Mouse (Mus musculus) forelimb bud, embryonic 11.5 days (tissue): ENCODE data around the gene Gins2.

ENCODE experiments used
- DNase-seq: peaks from one replicate; pipeline ENCODE4 v3.0.0-alpha.2; 2012; ENCODE audit warnings: low read depth, low spot score

Gins2 gene

DNA sequence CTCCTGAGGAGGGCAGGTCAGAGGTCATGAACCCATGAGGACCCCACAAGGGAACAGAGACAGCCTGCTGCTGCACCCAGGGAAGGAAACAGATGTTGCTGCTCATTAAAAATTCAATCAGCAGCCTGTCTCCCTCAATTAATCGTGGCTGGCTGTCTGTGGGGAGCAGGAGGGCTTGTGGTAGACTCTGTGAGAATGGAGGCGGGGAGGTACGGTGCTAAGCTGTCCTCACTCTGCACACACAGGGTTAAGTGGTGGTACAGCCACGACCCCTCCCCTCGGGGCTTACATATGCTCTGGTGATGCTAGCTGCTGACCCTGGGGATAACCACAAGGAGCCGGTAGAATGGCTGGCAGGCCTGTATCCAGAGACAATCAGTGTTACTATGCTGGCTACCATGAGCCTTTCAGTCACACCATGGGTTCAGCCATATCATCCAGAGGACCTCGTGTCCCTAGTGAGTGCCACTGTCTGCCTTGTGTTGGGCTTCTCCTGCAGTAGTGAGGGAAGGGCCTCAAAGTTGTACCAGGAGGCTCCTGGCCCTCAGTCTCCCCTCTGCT, 23.9 kb downstream of the Gins2 start:
- peak; percentile 52 for DNase-seq

DNA sequence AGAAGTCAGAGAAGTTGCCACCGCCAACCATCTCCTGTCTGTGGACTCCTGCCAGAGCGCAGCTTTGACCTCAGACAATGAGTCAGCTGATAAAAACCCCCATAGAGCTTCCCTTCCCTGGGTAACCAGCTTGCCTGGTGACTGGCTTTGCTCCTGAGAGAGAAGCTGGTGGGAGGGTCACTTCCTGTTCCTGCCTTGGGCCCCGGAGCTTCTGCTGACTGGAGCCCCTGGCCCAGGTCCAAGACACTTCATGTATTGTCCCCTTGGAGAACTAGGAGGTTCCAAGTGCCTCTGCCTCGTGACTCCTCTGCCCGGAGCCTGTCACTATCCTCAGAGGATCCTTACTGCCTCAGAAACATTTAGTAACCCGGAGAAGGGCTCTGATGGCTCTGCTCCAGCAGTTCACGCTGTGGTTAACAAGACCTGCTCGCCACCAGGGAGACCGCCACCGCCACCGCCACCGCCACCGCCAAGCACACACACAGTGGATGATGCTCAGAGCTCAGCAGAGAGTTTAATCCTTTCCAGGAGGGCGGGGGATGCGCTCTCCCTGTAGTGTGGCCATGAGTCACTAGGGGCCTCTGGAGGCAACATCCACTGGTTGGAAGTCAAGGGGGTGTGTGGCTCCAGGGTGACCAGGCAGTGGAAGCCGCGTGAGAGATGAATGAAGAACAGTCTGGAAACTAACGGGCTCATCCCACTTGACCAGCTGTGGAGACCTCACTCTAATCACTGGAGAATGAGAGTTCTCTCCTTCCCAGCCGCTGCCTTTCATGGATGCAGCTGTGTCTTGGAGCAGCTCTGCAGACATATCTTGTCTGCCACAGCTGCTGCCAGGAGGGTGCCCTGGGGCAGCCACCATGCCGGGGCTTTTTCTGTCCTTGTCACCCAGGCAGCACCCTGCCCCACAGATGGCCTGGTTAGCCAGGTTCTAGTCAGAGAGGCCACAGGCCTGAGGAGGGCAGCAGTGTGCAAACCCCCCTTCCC, 25.0 kb downstream of the Gins2 start:
- DNase-seq: no peak

DNA sequence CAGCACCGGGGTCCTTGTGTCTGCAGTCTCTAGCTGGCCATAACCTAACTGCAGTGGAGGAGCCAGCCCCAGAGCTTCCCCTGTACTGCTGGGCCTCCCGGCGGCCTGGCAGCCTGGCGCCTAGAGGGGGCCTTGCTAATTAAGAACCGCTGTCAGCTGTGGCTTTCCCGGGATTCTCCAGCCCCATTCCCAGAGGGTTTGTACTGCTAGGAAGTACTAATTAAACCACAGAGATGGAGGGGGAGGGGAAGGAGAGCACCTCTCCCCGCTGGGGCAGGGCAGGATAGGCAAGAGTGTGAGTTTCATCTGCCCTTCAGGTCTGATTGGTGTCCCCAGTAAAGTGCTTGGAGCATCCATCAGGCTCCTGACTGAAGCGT, 25.8 kb downstream of the Gins2 start:
- peak; percentile 61 for DNase-seq

DNA sequence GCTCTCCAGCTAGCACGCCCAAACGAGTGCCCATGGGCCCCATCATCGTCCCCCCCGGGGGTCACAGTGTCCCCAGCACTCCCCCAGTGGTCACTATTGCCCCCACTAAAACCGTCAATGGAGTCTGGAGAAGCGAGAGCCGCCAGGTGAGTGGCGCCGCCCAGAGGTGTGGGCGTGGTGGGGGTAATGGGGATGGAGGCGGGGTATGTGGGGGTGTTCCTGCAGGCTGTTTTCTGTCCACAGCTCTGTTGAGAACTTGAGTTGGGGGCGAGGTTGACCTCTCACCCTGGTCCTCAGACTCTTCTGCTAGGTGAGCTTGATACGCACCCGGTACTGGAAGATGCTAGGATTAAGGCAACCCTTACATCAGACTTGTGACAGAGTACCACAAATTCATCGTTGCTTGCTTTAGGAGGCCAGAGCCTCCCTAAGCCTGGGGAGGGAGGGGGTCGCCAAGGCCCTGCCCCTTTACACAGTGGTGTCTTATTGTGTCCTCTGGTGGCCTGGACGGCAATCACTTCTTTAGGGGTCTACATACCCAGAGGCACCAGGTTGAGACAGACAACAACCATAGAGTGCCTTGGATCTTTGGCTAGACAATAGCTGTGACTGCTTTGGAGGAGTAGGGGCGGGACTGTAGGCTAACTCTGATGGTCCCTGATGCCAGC, 26.3 kb downstream of the Gins2 start:
- DNase-seq: no peak

DNA sequence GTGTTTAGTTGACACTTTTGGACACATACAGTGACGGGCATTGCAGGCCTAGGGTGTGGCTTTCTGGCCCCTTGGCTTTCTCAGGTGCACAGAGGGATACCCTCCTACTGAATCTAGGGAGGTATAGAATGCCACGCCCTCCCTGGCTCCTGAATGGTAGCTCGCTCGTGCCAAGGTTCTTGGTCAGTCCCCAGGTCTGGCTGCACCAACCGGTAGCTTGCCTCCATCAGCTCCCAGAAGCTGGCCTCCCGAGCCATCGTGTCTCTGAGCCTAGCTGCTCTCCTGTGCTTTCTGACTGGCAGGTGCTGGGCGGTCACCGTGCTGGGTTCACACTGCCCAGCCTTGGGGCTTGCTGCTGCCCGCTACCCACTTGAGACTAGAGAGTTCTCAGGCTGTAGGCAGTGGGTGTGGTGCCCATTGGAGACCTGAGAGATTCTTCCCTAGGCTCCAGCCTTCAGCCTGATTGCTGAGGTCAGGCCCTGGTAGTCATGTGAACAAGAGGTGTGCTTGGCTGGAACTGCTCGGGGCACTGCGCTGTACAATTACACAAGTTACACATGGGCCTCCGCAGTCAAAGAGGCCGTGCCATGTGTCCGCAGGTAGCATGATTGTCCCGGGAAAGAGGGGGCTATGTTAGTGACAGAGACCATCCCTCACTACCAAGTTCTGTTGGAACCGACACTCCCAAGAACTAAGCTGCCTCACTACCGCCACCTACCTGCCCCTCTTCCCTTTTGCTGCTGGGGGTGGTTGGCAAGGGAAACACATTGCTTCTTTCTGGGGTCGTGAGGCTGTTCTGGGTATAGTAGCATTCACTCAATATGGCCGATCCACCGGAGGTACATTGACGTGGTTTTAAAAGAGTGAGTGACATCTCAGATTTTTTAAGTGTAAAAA, 27.3 kb downstream of the Gins2 start:
- no peak for DNase-seq

DNA sequence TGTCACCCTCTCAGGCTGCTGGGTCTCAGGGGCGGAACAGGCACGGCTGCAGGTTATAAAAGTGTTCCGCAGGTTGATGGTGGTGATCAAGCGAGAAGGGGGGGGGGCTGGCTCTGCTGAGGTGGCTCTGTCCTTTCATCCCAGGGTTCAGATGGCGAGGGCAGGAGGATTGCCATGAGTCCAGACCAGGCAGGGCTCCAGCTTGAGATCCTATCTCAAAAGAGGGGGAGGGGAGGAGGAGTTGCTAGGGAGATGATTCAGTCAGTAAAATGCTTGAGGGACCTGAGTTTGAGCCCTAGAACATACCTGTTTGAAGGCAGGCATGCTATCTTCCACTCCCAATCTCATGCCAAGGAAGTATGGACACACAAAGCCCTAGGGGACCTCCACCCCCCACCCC, 28.6 kb downstream of the Gins2 start:
- DNase-seq: no peak

DNA sequence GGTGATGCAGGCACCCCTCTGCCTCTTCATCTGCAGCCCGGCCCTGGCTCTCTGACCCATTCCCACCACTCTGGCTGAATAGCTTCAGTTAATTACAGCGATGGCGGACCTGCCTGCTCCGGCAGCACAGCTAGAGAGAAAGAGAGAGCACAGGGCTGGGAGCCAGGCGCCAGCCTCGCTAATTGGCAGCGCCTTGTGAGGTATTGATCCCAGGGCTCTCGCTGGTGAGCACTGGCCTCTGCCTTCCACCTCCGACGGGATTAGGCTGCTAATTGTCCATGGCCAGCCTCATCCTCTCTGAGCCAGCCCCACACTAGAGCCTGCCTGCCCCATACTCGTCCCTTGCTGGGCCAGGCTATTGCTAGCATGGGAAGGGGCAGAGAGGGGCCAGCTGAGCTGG, 29.4 kb downstream of the Gins2 start:
- DNase-seq: no peak

DNA sequence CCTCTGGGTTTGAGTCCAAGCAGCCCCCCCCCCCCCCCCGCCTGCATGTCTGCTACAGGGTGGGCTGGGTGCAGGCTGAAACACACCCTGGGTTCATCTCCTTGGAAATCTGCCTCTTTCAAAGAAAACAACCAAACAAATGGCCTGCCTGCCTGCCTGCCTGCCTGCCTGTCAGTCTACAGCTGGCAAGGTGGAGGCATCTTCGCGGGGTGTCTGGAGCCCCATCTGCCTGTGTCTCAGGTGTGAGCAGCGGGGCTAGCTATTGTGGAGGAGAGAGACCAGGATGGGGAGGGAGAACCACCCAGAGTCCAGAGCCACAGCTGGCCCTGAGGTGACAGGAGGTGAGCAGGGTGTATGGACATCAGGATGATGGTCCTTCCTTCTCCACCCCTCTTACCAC, 30.9 kb downstream of the Gins2 start:
- DNase-seq: no peak

DNA sequence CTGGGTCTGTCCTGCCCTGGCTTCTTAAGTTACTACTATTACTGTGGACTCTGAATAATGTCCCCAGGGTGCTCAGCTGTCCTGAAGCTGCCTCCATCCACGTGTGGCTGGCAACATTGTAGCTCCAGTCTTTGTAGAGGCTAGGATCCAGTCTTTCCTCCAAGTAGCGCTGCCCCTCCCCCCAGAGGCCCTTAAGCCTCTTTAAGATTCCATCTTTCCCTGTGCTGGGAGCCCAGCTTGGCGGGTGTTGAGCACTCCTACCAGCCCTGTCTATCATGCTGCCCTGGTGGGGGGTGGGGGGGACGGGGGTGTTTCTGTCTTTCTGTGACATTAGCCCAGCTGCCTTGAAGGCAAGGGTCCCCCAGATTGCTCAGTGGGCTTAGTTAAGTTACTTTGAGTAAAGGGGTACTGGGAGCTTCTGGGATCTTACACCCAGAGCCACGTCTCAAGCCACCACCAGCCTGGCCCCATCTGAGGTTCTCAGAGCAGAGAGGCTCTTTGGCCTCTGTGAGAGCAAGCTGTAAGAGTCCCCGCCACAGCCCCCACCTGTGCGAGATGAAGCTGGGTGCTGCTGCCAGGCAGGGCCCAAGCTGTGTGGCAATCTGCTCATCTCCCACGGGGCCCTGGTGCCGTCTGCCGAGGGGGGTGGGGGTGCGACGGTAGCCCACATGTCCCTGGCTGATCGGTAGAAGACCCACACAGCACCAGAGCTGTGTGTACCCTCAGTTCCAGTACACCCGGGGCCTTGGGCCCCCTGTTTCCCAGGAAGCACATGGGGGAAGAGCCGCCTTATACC, 31.7 kb downstream of the Gins2 start:
- DNase-seq: no peak

DNA sequence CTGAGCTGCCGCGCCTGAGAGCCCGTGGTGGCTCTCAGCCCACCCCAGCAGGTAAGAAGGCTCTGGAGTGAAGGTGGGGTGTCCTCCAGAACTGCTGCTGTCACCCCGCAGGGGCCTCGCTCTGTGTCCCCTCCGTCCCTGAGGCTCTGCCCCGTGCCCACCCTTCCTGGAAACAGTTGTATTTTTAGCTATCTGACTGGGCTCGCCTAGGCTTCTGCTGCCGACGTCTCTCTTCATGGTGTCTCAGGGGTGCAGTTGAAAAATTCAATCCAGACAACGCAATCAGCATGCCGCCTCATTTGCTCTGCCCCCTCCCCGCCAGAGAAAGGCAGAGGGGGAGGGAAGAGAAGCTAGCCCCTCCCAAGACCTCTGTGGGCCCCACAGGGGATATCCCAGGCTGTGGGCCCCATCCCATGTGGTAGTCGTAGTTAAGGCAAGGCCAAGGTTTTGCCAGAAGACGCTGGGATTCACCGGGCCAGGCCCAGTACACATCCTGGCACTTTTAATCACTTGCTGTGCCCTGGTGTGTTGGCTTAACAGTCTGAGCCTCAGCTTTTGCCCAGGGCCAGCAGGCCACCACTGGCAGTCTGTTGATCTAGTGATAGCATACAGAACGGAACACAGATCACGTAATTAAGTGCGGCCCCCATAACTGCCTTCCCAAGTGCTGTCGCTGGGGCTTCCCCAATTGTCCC, 32.8 kb downstream of the Gins2 start:
- no peak for DNase-seq

DNA sequence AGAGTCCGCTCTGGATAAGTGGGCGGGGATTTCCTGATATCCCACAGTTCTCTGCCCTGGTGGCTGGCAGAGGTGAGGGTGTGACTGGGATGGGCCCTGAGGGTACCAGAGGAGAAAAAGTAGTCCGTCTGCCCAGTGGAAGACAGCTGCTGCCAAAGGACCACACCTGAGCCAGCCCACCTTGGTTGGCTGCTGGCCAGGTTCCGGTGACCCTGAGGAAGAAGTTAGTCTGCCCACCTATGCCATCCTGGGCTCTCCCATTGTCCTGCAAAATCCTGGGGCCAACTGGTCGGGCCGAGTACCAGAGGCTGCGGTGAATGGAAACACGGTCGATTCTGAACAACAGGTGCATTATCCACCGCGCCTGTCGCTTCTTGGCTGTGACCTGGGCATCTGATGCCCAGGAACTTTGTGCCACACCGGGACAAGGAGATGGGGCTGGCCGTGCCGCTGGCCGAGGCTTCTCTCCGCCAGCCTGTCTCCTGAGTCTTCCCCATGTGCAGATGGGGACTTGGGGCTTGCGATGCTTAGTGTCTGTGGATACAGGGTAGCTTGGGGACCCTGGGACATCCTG, 34.6 kb downstream of the Gins2 start:
- DNase-seq: no peak

DNA sequence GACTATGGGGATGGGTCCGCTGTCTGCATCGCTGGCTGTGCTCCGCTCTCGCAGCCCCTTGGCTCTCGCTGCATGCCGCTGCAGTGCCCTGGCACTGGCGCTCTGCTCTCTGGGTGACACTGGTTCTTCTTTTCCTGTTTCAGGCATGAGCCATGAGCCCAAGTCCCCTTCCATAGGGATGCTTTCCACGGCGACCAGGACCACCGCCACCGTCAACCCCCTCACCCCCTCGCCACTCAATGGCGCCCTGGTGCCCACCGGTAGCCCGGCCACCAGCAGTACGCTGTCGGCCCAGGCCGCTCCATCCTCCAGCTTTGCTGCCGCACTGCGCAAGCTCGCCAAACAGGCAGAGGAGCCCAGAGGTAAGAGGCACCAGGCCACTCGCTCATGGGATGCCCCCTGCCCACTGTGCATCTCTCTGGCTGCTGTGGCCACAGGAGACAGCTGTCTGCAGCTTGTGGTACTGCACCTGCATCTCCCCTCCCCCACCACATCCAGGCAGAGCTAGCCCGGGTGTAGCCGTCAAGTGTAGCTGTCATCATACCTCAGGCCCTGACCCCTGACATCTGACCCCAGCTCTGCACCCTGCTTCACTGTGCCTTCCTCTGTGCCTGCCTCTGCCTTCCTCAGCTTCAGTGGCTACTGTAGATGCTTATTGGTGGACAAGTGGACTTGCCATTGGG, 35.5 kb downstream of the Gins2 start:
- no peak for DNase-seq

DNA sequence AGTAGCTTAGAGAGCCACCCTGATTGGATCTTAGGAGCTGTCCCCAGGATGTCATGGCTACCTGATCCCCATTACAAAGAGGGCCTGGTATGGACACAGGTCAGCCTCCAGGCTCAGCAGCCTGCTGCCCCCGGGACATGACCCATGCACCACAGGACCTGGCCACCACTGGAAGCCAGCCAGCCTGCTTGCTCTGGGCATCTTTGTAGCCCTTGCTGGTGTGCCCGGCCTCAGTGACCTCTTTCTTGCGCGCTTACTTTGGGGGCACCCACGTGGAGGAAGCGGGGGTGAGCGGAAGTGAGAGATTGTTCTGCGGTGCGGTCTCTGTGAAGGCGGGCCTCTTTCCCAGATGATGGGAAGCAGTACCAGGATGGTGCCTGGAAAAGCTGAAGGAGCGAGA, 36.6 kb downstream of the Gins2 start:
- DNase-seq: no peak

DNA sequence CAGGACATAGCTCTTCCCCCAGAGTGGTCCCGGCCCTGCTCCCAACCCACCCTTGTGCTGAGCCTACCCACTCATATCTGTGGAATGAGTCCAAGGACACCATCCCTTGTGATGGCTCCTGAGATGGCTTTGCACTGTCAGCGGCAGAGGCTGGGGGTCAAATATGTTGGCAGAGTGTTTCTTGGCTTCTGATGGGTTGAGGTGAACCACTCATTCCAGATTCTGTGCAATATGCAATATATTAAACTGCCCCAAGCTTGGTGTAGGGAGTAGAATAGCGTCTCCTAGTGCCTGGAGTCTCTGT, 37.5 kb downstream of the Gins2 start:
- DNase-seq: no peak

DNA sequence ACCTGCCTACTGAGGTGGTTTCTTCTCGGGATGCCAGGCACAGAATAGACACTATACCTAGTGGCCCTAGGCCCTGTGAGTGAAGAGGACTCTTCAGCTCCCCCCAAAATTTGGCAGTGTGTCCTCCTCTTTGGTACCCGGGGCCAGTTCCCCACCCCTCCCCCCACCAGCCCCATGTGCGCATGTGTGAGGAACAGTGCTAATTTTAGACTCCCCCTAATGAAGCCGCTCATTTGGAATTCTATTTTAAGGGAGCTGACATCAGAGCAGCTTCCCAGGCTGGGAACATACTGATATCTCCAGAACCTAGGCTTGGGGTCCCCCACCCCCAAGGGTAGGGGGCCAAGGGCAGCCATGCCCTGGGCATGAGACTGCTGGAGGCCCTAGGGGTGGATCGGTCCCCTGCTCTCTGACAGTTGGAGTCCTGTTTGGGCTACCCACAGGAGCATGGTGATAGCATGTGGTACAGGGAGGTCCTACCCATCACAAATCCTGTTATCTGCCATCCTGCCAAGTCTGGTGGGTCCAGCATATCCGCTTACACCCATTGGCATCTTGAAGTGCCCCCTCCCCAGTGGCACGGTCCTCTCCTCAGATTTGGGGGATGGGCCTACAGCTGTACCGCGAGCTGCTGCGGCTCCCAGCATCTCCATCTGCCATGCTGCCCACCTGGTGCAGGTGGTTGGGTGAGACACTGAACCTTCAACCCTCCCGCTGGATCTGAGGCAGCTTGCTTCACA, 38.0 kb downstream of the Gins2 start:
- DNase-seq: no peak

DNA sequence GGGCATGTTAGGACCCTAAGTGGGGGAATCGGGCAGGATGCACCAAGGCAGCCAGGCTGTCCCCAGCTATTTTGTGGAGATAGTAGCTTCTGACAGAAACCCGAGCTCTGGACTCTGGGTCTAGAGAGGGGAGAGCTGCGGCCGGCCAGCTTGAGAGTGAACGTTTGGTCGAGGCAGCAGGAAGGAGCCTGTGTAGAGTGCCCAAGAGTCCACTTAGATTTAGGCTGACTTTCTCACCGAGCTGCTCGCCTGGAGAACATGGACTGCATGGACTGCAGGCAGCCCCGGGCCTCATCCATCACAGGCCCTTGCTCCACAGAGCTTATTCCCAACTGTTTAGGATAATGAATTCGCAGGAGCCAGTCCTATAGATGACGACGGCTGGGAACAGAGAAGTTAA, 38.7 kb downstream of the Gins2 start:
- DNase-seq: no peak

DNA sequence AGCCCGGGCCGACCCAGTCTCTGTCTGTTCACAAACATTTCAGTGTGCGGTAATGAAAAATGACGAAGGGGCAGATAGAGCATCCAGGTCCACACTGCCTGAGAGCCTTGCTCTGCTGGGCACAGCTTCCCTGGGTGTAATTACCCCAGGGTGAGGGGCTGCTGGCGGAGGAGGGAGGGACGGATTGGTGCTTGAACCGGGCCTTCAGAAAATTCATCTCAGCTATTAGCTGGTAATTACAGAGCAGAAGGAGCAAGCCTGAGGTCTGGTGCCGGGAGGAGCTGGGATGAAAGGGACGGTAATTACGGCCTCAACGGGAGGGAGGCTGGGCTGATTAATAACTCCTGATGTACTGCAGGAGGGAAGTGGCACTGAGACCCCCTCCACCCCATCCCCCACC, 39.2 kb downstream of the Gins2 start:
- peak; percentile 38 for DNase-seq

DNA sequence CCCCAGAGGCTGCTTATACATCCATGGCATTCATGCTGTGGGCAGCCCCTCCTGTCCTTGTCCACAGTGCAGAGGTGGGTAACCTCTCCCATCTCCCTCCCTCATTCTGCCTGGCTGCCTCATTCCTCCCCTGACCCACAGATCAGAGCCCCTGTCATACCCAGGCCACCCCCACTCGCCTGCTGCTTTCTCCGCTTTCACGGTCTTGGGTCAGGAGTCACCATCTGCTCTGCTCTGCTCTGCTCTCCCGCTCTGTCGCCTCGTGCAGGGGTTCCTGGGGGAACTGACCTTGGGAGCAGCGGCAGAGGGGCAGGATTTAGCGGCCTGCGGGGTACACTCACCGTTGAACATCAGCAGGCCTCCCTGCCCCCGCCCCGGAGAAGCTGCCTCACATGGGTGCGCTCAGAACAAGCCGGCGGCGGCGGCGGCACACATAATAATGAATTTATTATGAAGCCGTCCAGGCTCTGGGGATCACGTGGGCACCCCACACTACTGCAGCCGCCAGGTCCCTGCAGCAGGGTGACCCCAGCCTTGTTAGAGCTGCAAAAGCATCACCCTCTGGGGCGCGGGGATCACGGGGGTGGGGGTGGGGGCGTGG, 39.7 kb downstream of the Gins2 start:
- peak; percentile 31 for DNase-seq
